Mouse (Mus musculus): ENCODE measurements around the gene Vgll4. TPM values are rescaled to one million over a fixed set of nuclear protein-coding genes. Genes with fewer than 3 reads are reported as not detected.

Vgll4 gene
- total RNA-seq (2012; rRNA removed) (73.7 and 85.1 TPM in 2 replicates), total RNA-seq (2014; rRNA removed) (29.3 and 34.6 TPM in 2 replicates), polyA plus RNA-seq (2012; ENCODE audit: insufficient read length, low read depth) (32.4 and 37.3 TPM in 2 replicates)

GRCm38 (mm10) chr6:114969213-114970120 is at the start of gene Vgll4:
Gene Vgll4 (minus strand): TSS chr6:114969994.
- H3K36me3 ChIP-seq (replicated peaks in 1 of 2; ENCODE audit: control insufficient read depth in 1 of 2, insufficient read depth in 1 of 2, low read length in 1 of 2): peaks cover 0 to 5% of the 10 kb centered on the region in 2 experiments
- peaks cover 18 to 62% of the 10 kb centered on the region in 2 experiments for H3K4me1 ChIP-seq (ENCODE audit: control insufficient read depth in 1 of 2, insufficient read depth in 2 of 2)
- peaks cover 7% of the 10 kb centered on the region for H3K9me3 ChIP-seq (replicated peaks; ENCODE audit: low read length)
- 0 out of 2 replicates have a peak within 1 kb of the TSS, but pooled peaks have one; percentile 5 for H3K27ac ChIP-seq (ENCODE audit: insufficient read depth, low read depth)
- dilution Hi-C loops (cut with MboI; ENCODE audit: extremely low pct_ligation_motif_present, extremely low pct_unique_long_range_greater_than_20kb, low sequenced_read_pairs) (no loop called here), in situ Hi-C loops (cut with MboI; ENCODE audit: low pct_ligation_motif_present, low pct_unique_long_range_greater_than_20kb, low sequenced_read_pairs) (loop anchor here (5.0 kb wide), 1 partner anchor 37 kb away; no protein-coding TSS in a partner anchor)
- H3K4me2 ChIP-seq (ENCODE audit: insufficient read depth, low read depth, poor library complexity, severe bottlenecking): peak within 1 kb of the TSS; percentile 33
- DNase-seq (ENCODE audit: extremely low read depth): no peak
- H3K9ac ChIP-seq (ENCODE audit: insufficient read depth, low read depth): peak within 1 kb of the TSS; percentile 85
- H3K79me2 ChIP-seq (replicated peaks; ENCODE audit: control insufficient read depth, extremely low read depth, insufficient read depth, poor library complexity, severe bottlenecking): peaks cover 40% of the 10 kb centered on the region
- H3K27me3 ChIP-seq (replicated peaks): no peaks in the 10 kb centered on the region
- no peak for TF ChIP-seq ZKSCAN1 (IDR thresholded peaks at IDR 0.05; ENCODE audit: borderline replicate concordance, low read depth, low read length)
- TF ChIP-seq CHD1 (IDR thresholded peaks at IDR 0.05; ENCODE audit: low read depth, low read length): no peak
- TF ChIP-seq HCFC1 (IDR thresholded peaks at IDR 0.05; ENCODE audit: low read depth, low read length): no peak
- no peak for TF ChIP-seq SIN3A (IDR thresholded peaks at IDR 0.05; ENCODE audit: low read length)
- no peak for TF ChIP-seq MYC (IDR thresholded peaks at IDR 0.05; ENCODE audit: low read depth, low read length)
- no peak for TF ChIP-seq PAX5 (IDR thresholded peaks at IDR 0.05; ENCODE audit: low read length)
- no peak for TF ChIP-seq MEF2A (IDR thresholded peaks at IDR 0.05; ENCODE audit: borderline replicate concordance, low read depth, low read length)
- TF ChIP-seq POLR2AphosphoS2 (IDR thresholded peaks at IDR 0.05; ENCODE audit: low read depth, low read length): no peak
- no peak for TF ChIP-seq TBP (conservative IDR thresholded peaks at IDR 0.05; ENCODE audit: low read depth, low read length)
- TF ChIP-seq KAT2A (IDR thresholded peaks at IDR 0.05; ENCODE audit: insufficient replicate concordance, low read length): no peak
- TF ChIP-seq ELF1 (IDR thresholded peaks at IDR 0.05; ENCODE audit: low read depth, low read length): no peak
- peak within 1 kb of the TSS; percentile 65 to 84 (median 80) for H3K4me3 ChIP-seq (replicated peaks in 1 of 3; ENCODE audit: low read depth in 2 of 3, low read length in 2 of 3, poor library complexity in 1 of 3)

- TF ChIP-seq POLR2A (IDR thresholded peaks at IDR 0.05; ENCODE audit: low read depth, low read length) (no peak), BHLHE40 (IDR thresholded peaks at IDR 0.05; ENCODE audit: low read depth, low read length) (0 out of 2 replicates have a peak, but pooled peaks have one; percentile 23)
- Histone ChIP-seq H3K27ac (ENCODE audit: insufficient read depth, low read depth) (no peak overlapping the region), H3K4me3 (replicated peaks in 1 of 3; ENCODE audit: low read depth in 2 of 3, low read length in 2 of 3, poor library complexity in 1 of 3) (no peak overlapping the region), H3K9ac (ENCODE audit: insufficient read depth, low read depth) (no peak overlapping the region), H3K4me1 (ENCODE audit: control insufficient read depth in 1 of 2, insufficient read depth in 2 of 2) (peaks cover 24 to 48% of the 10 kb centered on the region in 2 experiments), H3K9me3 (replicated peaks; ENCODE audit: low read length) (no peaks in the 10 kb centered on the region), H3K4me2 (ENCODE audit: insufficient read depth, low read depth, poor library complexity, severe bottlenecking) (no peak overlapping the region), H3K27me3 (replicated peaks) (no peaks in the 10 kb centered on the region), H3K79me2 (replicated peaks; ENCODE audit: control insufficient read depth, extremely low read depth, insufficient read depth, poor library complexity, severe bottlenecking) (no peaks in the 10 kb centered on the region), H3K36me3 (replicated peaks in 1 of 2; ENCODE audit: control insufficient read depth in 1 of 2, insufficient read depth in 1 of 2, low read length in 1 of 2) (peaks cover 25 to 63% of the 10 kb centered on the region in 2 experiments)
- dilution Hi-C loops (cut with MboI; ENCODE audit: extremely low pct_ligation_motif_present, extremely low pct_unique_long_range_greater_than_20kb, low sequenced_read_pairs): no loop called here
- no peak for DNase-seq (ENCODE audit: extremely low read depth)
- in situ Hi-C loops (cut with MboI; ENCODE audit: low pct_ligation_motif_present, low pct_unique_long_range_greater_than_20kb, low sequenced_read_pairs): no loop called here
Observed at GRCm38 (mm10) chr6:115015461-115015860, 45.7 kb upstream of the Vgll4 start.

All from CH12.LX (cell line).